8 mouse cellular contexts compared by ENCODE assay signal in the genomic region with DNA sequence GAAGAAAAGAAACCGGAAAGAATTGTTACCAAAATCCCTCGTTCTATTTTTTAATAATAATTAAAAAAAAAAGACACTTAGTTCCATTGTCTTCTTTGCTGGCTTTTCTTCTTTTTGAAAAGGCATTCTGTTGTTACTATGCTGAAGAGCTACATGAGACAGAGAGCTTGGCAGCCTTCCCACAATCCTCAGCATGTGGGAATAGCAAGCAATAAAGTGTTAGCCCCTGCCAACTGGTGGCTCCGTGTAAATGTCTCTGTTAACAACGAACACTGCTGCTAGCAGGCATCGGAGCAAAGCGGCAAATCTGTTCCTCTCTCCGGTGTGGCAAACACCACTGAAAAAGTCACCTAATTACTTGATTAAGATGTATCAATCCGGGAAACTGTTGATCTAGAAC.
DNase-seq lines count a peak whose midpoint lies in the region.

No protein-coding gene starts in this region.

- DNase-seq in heart, postnatal 14 days = peak; percentile 27 to 57
- no peak for DNase-seq in heart, adult 8-10 months (ENCODE audit: low spot score)
- DNase-seq in brain, adult 2 months (ENCODE audit: low read depth, low spot score) = peak; percentile 88
- DNase-seq in cerebellum, postnatal 25 days = peak; percentile 56 to 83
- peak; percentile 65 to 73 for DNase-seq in left cerebral cortex, postnatal 25 days (ENCODE audit: low spot score in 2 of 2)
- no peak for DNase-seq in yolk sac, embryonic 10.5 days (ENCODE audit: low spot score)
- DNase-seq in kidney, adult 18-20 months = no peak
- no peak for DNase-seq in adrenal gland, adult 18-20 months (ENCODE audit: low spot score in 2 of 2)

- intact Hi-C loops in heart, postnatal 14 days (cut with DNase I) = no loop called here
- intact Hi-C loops in left cerebral cortex, postnatal 25 days (cut with DNase I) = no loop called here

Comparison
In these comparisons a context has a peak if more than half of its experiments do, and no peak if none do; other contexts are left out.
1. DNase-seq: peak in heart, postnatal 14 days (2 of 2), brain, adult 2 months (single experiment), cerebellum, postnatal 25 days (2 of 2) and left cerebral cortex, postnatal 25 days (2 of 2); none in heart, adult 8-10 months (single experiment), yolk sac, embryonic 10.5 days (single experiment), kidney, adult 18-20 months (single experiment) and adrenal gland, adult 18-20 months (0 of 2).